In the genomic region with DNA sequence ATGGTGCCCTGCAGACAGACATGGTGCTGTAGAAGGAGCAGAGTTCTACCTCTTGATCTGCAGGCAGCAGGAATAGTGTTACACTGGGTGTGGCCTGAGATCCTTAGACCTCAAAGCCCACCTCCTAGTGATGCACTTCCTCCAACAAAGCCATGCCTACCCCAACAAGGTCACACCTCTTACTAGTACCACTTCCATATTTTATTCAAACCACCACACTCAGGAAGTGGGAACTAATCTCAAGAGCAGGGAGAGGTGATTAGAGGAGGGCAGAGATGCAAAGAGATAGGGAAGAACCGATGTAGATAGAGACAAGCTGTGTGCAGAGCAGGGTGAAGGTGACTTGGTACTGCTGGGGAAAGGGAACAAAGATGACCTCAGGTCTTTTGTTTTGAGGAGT, we compare ENCODE assay signal across 23 mouse cellular contexts.
"Had no signal": no experiment of that assay in that cellular context is flagged by ENCODE, and none has a peak within 500 bp of the region (broad histone marks: within the 10 kb centered on the region; RNA-seq: fewer than 3 reads in every experiment).

No protein-coding gene starts in this region.

- H3K9ac ChIP-seq: limb, embryonic 13.5 days; liver, embryonic 12.5 days; liver, embryonic 15.5 days; lung, embryonic 15.5 days; midbrain, embryonic 12.5 days; midbrain, embryonic 15.5 days; neural tube, embryonic 13.5 days; stomach, embryonic 15.5 days had no signal

- H3K36me3 ChIP-seq: limb, embryonic 10.5 days; limb, embryonic 13.5 days; liver, embryonic 12.5 days; liver, embryonic 15.5 days; lung, embryonic 15.5 days; midbrain, embryonic 12.5 days; midbrain, embryonic 15.5 days; neural tube, embryonic 13.5 days; stomach, embryonic 15.5 days had no signal

- H3K27me3 ChIP-seq: limb, embryonic 13.5 days; liver, embryonic 12.5 days; liver, embryonic 15.5 days; lung, embryonic 15.5 days; midbrain, embryonic 12.5 days; midbrain, embryonic 15.5 days; neural tube, embryonic 13.5 days; stomach, embryonic 15.5 days had no signal

- H3K4me3 ChIP-seq: layer of hippocampus, adult 2 months; limb, embryonic 10.5 days; limb, embryonic 13.5 days; liver, embryonic 12.5 days; liver, embryonic 15.5 days; lung, embryonic 15.5 days; midbrain, embryonic 12.5 days; midbrain, embryonic 15.5 days; myocyte; neural tube, embryonic 13.5 days; stomach, embryonic 15.5 days had no signal

- DNase-seq: kidney, adult 8-10 months; kidney, postnatal 14 days; kidney, postnatal 4 days; layer of hippocampus, adult 9-11 months; liver; lung, adult 18-20 months; lung, postnatal 10 days; lung, postnatal 36 days; retina, postnatal 1 day; right cerebral cortex, postnatal 25 days; spleen, adult 18-20 months; thymus, postnatal 36 days had no signal

- H3K4me1 ChIP-seq: limb, embryonic 10.5 days; limb, embryonic 13.5 days; liver, embryonic 12.5 days; liver, embryonic 15.5 days; midbrain, embryonic 15.5 days; stomach, embryonic 15.5 days had no signal

- H3K9me3 ChIP-seq: limb, embryonic 10.5 days; limb, embryonic 13.5 days; liver, embryonic 12.5 days; liver, embryonic 15.5 days; lung, embryonic 15.5 days; midbrain, embryonic 12.5 days; midbrain, embryonic 15.5 days; neural tube, embryonic 13.5 days; stomach, embryonic 15.5 days had no signal

- ATAC-seq: liver, embryonic 12.5 days; midbrain, embryonic 15.5 days had no signal

- H3K4me2 ChIP-seq: limb, embryonic 13.5 days; liver, embryonic 12.5 days; liver, embryonic 15.5 days; lung, embryonic 15.5 days; midbrain, embryonic 12.5 days; midbrain, embryonic 15.5 days; neural tube, embryonic 13.5 days; stomach, embryonic 15.5 days had no signal

- H3K27ac ChIP-seq: layer of hippocampus, adult 2 months; limb, embryonic 10.5 days; limb, embryonic 13.5 days; liver, embryonic 12.5 days; liver, embryonic 15.5 days; lung, embryonic 15.5 days; midbrain, embryonic 12.5 days; midbrain, embryonic 15.5 days; neural tube, embryonic 13.5 days; stomach, embryonic 15.5 days had no signal
